Mouse (Mus musculus) effector memory CD4-positive, alpha-beta T cell, adult 7 months (primary cell): ENCODE data around the gene Coa3. TPM values are rescaled to one million over a fixed set of nuclear protein-coding genes. Genes with fewer than 3 reads are reported as not detected.

Experiments
- polyA plus RNA-seq: library from polyadenylated mRNA; unstranded; fragments of 100-300 nt; shearing (Covaris generic); gene quantifications from one replicate; pipeline ENCODE4 v1.2.1, GENCODE M21; 2017

Gene Coa3
- polyA plus RNA-seq: 48.4 TPM

GRCm38 (mm10) chr11:101278223-101279192, at the start of gene Coa3, which contains the start of gene Cntd1:
Gene Coa3, minus strand, starts transcription at chr11:101279114.
Gene Cntd1, plus strand, starts transcription at chr11:101279012.

DNA sequence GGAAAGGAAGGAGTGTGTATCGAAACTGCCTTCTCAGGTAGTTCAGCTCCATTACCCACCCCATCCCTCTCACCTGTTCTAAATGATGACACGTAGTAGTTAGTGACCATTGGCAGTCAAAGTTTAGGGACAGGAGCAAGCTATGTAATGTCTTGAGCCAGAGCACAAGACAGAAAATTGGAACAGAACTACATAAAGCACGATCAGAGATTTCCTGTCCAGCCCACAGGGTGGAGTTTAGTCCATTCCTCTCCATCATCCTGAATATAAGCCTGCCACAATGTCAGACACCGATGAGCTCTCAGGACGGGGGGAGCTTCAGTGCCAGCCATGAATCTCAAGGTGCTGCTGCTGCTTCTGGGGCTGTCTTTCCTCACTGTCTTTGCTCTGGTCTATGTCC, 45.8 kb upstream of the Coa3 start, which contains the start of gene Aoc2:
Gene Aoc2 (plus strand): TSS at position 301 of the 400 bp plus-strand sequence.

GRCm38 (mm10) chr11:101315665-101316500, 37.0 kb upstream of the Coa3 start, which contains the start of gene Psme3:
Gene Psme3, plus strand, starts transcription at chr11:101316213.

GRCm38 (mm10) chr11:101302004-101302798, 23.3 kb upstream of the Coa3 start, which contains the start of gene Becn1:
Gene Becn1, minus strand, starts transcription at chr11:101302286.

DNA sequence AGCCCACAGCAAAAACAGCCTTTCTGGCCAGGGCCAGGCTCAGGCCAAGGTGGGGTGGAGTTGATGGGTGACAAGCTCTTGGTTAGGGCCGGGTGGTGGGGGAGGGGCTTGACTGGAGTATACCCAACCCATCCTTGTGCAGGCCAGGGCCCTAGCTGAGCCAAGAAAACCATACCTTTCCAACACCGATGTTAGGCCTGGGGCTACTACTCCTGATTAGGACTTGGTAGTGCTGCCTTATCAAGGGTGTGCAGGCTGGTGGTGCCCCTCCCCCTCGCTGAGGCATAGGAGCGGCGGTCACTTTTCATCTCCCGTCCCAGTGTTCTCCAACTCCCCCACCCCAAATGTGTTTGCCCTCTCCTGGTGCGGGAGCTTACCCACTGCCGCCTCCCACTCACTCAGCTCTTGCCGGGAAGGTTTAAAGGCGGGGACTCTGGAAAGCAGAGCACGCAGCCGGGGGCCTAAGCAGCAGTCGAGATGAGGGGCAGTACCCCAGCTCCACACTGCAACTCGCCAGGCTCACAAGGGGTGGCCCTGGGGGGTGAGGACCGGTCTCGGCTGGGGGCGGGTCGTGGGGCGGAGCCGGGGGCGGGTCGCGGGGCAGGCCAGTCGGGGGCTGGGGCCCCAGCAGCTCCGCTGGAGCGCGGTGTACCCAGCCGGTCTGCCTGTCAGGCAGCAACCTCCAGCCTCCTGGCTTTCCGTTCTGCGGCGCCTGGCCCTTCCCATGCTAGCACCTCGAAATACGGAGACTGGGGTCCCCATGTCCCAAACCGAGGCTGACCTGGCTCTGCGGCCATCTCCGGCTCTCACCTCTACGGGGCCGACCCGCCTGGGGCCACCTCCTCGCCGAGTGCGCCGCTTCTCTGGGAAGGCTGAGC, 18.7 kb downstream of the Coa3 start, which contains the start of gene Wnk4:
Gene Wnk4 (plus strand): TSS at position 620 of the 878 bp plus-strand sequence.

GRCm38 (mm10) chr11:101253613-101254389, 25.1 kb downstream of the Coa3 start, which contains the start of gene Vps25:
Gene Vps25, plus strand, starts transcription at chr11:101253707.

DNA sequence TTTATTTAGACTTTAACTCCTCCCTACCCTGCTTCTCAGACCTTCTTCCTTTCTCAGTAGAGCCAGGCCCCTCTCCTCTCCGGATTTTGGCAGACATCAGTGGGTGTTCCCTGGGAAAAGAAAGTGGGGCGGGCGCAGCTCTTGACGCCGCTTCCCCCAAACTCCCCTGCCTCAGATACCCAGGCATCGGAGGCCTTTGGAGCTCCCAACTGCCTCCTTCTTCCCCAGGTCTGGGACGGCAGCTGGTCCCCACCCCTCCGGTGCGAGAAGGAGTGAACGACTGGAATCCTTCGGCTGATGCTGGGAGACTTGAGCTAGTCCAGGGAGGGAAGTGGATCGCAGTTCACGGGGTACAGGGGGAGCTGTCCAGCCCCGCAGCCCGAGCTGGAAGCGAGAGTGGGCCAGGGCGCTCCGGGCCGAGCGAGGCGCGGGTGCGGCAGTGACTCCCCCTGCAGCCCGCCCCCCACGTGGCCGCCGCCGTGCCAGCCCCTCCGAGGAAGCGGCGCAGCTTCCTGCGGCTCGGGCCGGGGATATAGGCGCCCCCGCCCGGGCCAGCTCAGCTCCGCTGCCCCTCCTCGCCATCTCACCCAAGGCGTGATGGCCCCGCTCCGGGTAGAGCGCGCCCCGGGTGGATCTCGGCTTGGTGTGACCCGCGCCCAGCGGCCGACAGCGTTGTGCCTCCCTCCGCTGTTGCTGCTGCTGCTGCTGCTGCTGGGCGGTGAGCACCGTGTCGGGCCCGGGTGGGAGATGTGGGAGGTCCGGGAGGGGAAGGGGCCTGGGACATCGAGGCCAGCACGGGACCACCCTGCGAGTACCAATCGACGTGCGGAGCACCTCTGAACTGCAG, 32.8 kb downstream of the Coa3 start, which contains the start of gene Ramp2:
Gene Ramp2 (plus strand): TSS at position 174 of the 847 bp plus-strand sequence.

Other genes with a start within 250 kb of the Coa3 start
- gene Naglu, start 209.1 kb downstream of the Coa3 start, polyA plus RNA-seq: 6.4 TPM
- 0.38 TPM for gene Hsd17b1, start 200.7 kb downstream of the Coa3 start, polyA plus RNA-seq
- 12.0 TPM for gene Coasy, start 196.5 kb downstream of the Coa3 start, polyA plus RNA-seq
- gene Mlx, start 191.8 kb downstream of the Coa3 start, polyA plus RNA-seq: 46.3 TPM
- 2.1 TPM for gene Psmc3ip, start 183.7 kb downstream of the Coa3 start, polyA plus RNA-seq
- 42.1 TPM for gene Retreg3, start 159.2 kb downstream of the Coa3 start, polyA plus RNA-seq
- 11.4 TPM for gene Tubg1, start 159.2 kb downstream of the Coa3 start, polyA plus RNA-seq
- 0.27 TPM for gene Tubg2, start 123.2 kb downstream of the Coa3 start, polyA plus RNA-seq
- 0.11 TPM for gene Cntnap1, start 108.6 kb downstream of the Coa3 start, polyA plus RNA-seq
- gene Plekhh3, start 107.8 kb downstream of the Coa3 start, polyA plus RNA-seq: not detected
- not detected for gene Ccr10, start 103.7 kb downstream of the Coa3 start, polyA plus RNA-seq
- 87.5 TPM for gene Ezh1, start 52.7 kb downstream of the Coa3 start, polyA plus RNA-seq
- 2.8 TPM for gene Ramp2, start 33.1 kb downstream of the Coa3 start, polyA plus RNA-seq
- 87.7 TPM for gene Vps25, start 25.4 kb downstream of the Coa3 start, polyA plus RNA-seq
- gene Wnk4, start 18.5 kb downstream of the Coa3 start, polyA plus RNA-seq: 0.30 TPM
- not detected for gene Cntd1, start 102 bp downstream of the Coa3 start, polyA plus RNA-seq
- gene Becn1, start 23.2 kb upstream of the Coa3 start, polyA plus RNA-seq: 206 TPM
- gene Psme3, start 37.1 kb upstream of the Coa3 start, polyA plus RNA-seq: 167 TPM
- 3.3 TPM for gene Aoc2, start 45.9 kb upstream of the Coa3 start, polyA plus RNA-seq
- not detected for gene Aoc3, start 51.5 kb upstream of the Coa3 start, polyA plus RNA-seq
- not detected for gene G6pc, start 88.4 kb upstream of the Coa3 start, polyA plus RNA-seq
- gene Aarsd1, start 138.5 kb upstream of the Coa3 start, polyA plus RNA-seq: 26.2 TPM
- gene Gm27029, start 145.7 kb upstream of the Coa3 start, polyA plus RNA-seq: 3.5 TPM
- gene Rundc1, start 146.0 kb upstream of the Coa3 start, polyA plus RNA-seq: 33.8 TPM
- 4.8 TPM for gene Ptges3l, start 146.2 kb upstream of the Coa3 start, polyA plus RNA-seq
- 323 TPM for gene Rpl27, start 163.2 kb upstream of the Coa3 start, polyA plus RNA-seq
- gene Ifi35, start 169.3 kb upstream of the Coa3 start, polyA plus RNA-seq: 127 TPM
- 0.27 TPM for gene Rnd2, start 185.9 kb upstream of the Coa3 start, polyA plus RNA-seq
- gene Vat1, start 187.1 kb upstream of the Coa3 start, polyA plus RNA-seq: 0.62 TPM